Mouse (Mus musculus) heart, embryonic 10.5 days (tissue): Measurements from ENCODE around the gene Gpsm1. TPM values are rescaled to one million over a fixed set of nuclear protein-coding genes. Genes with fewer than 3 reads are reported as not detected.

Experiments used
- DNase-seq: peaks from one replicate; pipeline ENCODE4 v3.0.0-alpha.2; 2017; ENCODE audit warnings: low spot score
- H3K27ac ChIP-seq: fragments of 300-500 bp; sonication (generic); 2 replicates; pipeline ENCODE4 v1.5.1; 2016; ENCODE audit warnings: mild to moderate bottlenecking
- H3K27me3 ChIP-seq: fragments of 300-500 bp; sonication (generic); 2 replicates; pipeline ENCODE4 v1.6.1; 2016; ENCODE audit warnings: mild to moderate bottlenecking; ENCODE audit not compliant: poor library complexity, insufficient read depth, severe bottlenecking
- H3K36me3 ChIP-seq: fragments of 300-500 bp; sonication (generic); 2 replicates; pipeline ENCODE4 v1.6.1; 2016; ENCODE audit warnings: mild to moderate bottlenecking, moderate library complexity
- H3K4me1 ChIP-seq: fragments of 300-500 bp; sonication (generic); 2 replicates; pipeline ENCODE4 v1.6.1; 2016; ENCODE audit warnings: mild to moderate bottlenecking
- H3K4me3 ChIP-seq: fragments of 300-500 bp; sonication (generic); 2 replicates; pipeline ENCODE4 v1.5.1; 2016; ENCODE audit warnings: mild to moderate bottlenecking, moderate library complexity
- H3K9me3 ChIP-seq: fragments of 300-500 bp; sonication (generic); 2 replicates; pipeline ENCODE4 v1.6.1; 2016; ENCODE audit warnings: mild to moderate bottlenecking, moderate library complexity
- WGBS: fragments of 180-500 bp; shearing (Covaris S2); methylation state at CpG from one replicate; pipeline ENCODE4 v1.1.7; 2016; 5-methylcytosine and 5-hydroxymethylcytosine counted together
- polyA plus RNA-seq: library from polyadenylated mRNA; unstranded; fragments of >200 nt; fragmentation: Nextera tagmentation; extraction: Ambion mirVana; gene quantifications from 2 replicates; pipeline ENCODE4 v1.2.1, GENCODE M21; 2016

Gpsm1 gene
- polyA plus RNA-seq, 1 experiment from 2014 or later, result 53.9 TPM

DNA sequence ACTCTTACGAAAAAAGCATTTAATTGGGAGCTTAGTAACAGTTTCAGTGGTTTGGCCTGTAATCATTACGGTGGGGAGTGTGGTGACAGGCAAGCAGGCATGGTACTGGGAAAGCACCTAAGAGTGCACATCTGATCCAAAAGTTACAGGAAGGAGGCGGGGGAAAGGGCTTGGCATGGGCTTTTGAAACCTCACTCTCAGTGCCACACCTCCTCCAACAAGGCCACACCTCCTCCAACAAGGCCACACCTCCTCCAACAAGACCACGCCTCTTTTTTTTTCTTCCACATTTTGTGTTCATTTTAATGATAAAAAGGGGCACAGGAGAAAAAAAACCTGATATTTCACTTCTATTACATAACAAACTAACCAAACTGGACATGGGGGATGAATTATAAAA, 12.5 kb downstream of the Gpsm1 start:
- Histone ChIP-seq H3K4me3 (no peak overlapping the region), H3K27ac (no peak overlapping the region), H3K4me1 (peaks cover 23% of the 10 kb centered on the region), H3K9me3 (no peaks in the 10 kb centered on the region), H3K36me3 (peaks cover 85% of the 10 kb centered on the region), H3K27me3 (no peaks in the 10 kb centered on the region)
- 90% methylated on average over 4 of the region's 4 CpGs for WGBS
- DNase-seq, result no peak

DNA sequence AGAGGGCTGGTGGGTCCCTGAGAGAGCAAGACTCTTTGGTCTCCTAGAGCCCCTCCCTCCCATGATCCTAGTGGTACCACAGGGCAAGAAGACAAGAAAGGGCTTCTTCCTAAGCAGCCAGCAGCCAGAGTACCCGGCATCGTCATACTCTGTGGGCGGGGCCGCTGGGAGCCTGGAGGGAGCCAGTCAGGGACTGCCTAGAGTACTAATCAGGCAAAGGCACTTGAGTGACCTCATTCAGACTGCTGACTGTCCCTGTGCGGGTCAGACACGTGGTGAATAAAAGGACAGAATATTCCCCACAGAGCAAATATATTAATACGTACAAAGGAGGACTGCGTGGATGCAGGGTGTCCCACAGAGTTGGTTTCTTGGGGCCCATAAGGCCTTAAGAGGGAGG, 14.1 kb downstream of the Gpsm1 start:
- Histone ChIP-seq H3K36me3 (peaks cover 71% of the 10 kb centered on the region), H3K4me3 (no peak overlapping the region), H3K9me3 (no peaks in the 10 kb centered on the region), H3K27ac (peak overlapping the region; percentile 72), H3K4me1 (peaks cover 23% of the 10 kb centered on the region), H3K27me3 (no peaks in the 10 kb centered on the region)
- DNase-seq, result peak; percentile 91
- 48% methylated on average over 8 of the region's 8 CpGs for WGBS

GRCm38 (mm10) chr2:26330056-26330468, 14.7 kb downstream of the Gpsm1 start:
- H3K9me3 ChIP-seq, result no peaks in the 10 kb centered on the region
- H3K36me3 ChIP-seq, result peaks cover 65% of the 10 kb centered on the region
- no peaks in the 10 kb centered on the region for H3K27me3 ChIP-seq
- peak overlapping the region; percentile 72 for H3K27ac ChIP-seq
- WGBS, result 90% methylated on average over 4 of the region's 4 CpGs
- peaks cover 22% of the 10 kb centered on the region for H3K4me1 ChIP-seq
- H3K4me3 ChIP-seq, result no peak overlapping the region
- no peak for DNase-seq

GRCm38 (mm10) chr2:26330702-26331101, 15.4 kb downstream of the Gpsm1 start:
- DNase-seq, result no peak
- Histone ChIP-seq H3K36me3 (peaks cover 58% of the 10 kb centered on the region), H3K9me3 (no peaks in the 10 kb centered on the region), H3K27ac (no peak overlapping the region), H3K4me3 (no peak overlapping the region), H3K27me3 (no peaks in the 10 kb centered on the region), H3K4me1 (peaks cover 16% of the 10 kb centered on the region)
- WGBS, result 75% methylated on average over 6 of the region's 6 CpGs

DNA sequence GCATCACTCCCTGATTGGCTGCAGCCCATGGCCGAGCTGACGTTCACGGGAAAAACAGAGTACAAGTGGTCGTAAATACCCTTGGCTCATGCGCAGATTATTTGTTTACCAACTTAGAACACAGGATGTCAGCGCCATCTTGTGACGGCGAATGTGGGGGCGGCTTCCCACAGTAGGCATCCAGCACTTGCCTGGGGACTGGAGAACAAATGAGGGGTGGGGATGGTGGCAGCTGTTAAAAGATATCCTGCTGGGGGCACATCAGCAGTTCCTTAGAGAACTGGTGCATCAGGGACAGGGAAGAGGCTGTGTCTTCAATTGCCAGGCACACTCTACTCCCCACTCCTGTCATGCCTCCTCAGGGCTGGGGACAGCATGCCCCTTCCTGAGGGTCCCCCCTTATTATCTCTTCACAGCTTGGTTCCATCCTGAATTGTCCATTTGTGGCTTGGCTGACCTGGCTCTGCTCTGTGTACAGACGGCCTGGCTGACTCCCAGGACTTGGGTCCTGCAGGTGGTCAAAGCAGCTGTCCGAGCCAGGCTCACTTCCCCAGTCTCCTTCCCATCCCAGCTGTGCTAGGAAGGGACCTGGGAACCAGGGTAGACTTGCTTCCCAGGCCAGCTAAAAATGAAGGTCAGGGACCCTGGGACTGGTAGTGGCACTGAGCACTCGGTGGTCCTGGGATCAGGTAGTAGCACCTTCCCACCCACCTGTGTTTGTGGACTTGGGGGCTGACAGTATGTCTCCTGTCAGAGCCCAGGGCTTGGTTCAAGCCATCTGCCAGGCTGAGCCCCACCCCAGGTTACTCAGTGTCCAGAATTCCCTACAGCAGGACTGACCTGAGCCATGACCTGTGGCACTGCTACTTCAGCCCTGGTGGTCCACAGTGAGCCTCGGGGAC, 23.2 kb downstream of the Gpsm1 start:
- H3K4me1 ChIP-seq, result peaks cover 43% of the 10 kb centered on the region

DNA sequence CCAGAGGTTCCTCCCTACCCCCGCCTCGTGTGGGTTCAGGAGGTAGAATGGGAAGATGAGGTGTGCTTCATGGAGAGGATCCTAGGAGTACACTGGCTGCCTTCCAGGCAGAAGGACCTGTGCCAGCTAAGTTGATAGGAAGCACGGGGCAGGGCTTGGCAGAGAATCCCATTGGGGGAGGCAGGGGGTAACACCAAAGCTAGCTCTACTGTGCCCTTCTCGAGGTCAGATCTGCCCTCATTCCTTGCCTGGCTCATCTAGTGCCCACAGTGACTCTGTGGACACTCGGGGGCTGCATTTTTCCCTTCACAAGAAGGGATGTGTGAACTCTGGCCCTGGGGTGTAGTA, 23.9 kb downstream of the Gpsm1 start:
- H3K36me3 ChIP-seq, result peaks cover 53% of the 10 kb centered on the region
- WGBS, result 84% methylated on average over 5 of the region's 5 CpGs

More for the DNA sequence above, 23.2 kb downstream of the Gpsm1 start:
- Histone ChIP-seq H3K4me3 (no peak overlapping the region), H3K36me3 (peaks cover 48% of the 10 kb centered on the region), H3K27ac (no peak overlapping the region), H3K27me3 (no peaks in the 10 kb centered on the region), H3K9me3 (no peaks in the 10 kb centered on the region)
- 87% methylated on average over 10 of the region's 13 CpGs for whole genome bisulfite sequencing
- DNase-seq, result no peak

GRCm38 (mm10) chr2:26341510-26341981, 26.2 kb downstream of the Gpsm1 start:
- 37% methylated on average over 2 of the region's 2 CpGs for WGBS
- Histone ChIP-seq H3K4me3 (peak overlapping the region; percentile 35), H3K9me3 (no peaks in the 10 kb centered on the region), H3K36me3 (peaks cover 76% of the 10 kb centered on the region), H3K27ac (peak overlapping the region; percentile 86), H3K4me1 (peaks cover 48% of the 10 kb centered on the region), H3K27me3 (no peaks in the 10 kb centered on the region)
- DNase-seq, result no peak

More for the DNA sequence above, 23.9 kb downstream of the Gpsm1 start:
- Histone ChIP-seq H3K27ac (no peak overlapping the region), H3K9me3 (no peaks in the 10 kb centered on the region), H3K4me1 (peaks cover 47% of the 10 kb centered on the region), H3K4me3 (no peak overlapping the region), H3K27me3 (no peaks in the 10 kb centered on the region)
- DNase-seq, result no peak

DNA sequence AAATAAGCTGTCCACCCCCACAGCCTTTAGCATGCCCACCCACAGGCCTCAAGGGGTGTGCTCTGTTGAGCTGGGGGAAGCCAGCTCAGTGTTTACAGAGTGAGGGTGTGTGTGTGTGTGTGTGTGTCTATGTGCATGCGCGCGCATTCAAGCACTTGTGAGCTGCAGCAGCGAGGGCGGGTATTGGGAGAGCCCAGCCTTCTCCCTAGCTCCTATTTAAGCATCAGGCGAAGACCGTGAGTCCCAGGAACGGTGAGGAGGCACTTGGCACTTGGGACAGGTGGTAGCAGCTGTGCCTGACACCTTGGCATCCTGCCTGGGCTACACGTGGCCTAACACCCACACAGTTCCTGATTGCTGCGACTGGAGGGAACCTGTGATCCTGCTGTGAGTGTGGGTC, 26.7 kb downstream of the Gpsm1 start:
- DNase-seq, result no peak
- peaks cover 51% of the 10 kb centered on the region for H3K4me1 ChIP-seq
- no peaks in the 10 kb centered on the region for H3K9me3 ChIP-seq
- no peaks in the 10 kb centered on the region for H3K27me3 ChIP-seq
- 65% methylated on average over 10 of the region's 10 CpGs for WGBS
- peak overlapping the region; percentile 35; the same call in 1 of the 2 replicates for H3K4me3 ChIP-seq
- peak overlapping the region; percentile 86 for H3K27ac ChIP-seq
- H3K36me3 ChIP-seq, result peaks cover 81% of the 10 kb centered on the region

GRCm38 (mm10) chr2:26342609-26343490, 27.5 kb downstream of the Gpsm1 start:
- Histone ChIP-seq H3K27ac (peak overlapping the region; percentile 86), H3K4me3 (0 out of 2 replicates have a peak overlapping the region, but pooled peaks have one; percentile 35), H3K9me3 (no peaks in the 10 kb centered on the region), H3K36me3 (peaks cover 89% of the 10 kb centered on the region), H3K4me1 (peaks cover 55% of the 10 kb centered on the region), H3K27me3 (no peaks in the 10 kb centered on the region)
- no peak for DNase-seq
- 60% methylated on average over 11 of the region's 11 CpGs for WGBS

DNA sequence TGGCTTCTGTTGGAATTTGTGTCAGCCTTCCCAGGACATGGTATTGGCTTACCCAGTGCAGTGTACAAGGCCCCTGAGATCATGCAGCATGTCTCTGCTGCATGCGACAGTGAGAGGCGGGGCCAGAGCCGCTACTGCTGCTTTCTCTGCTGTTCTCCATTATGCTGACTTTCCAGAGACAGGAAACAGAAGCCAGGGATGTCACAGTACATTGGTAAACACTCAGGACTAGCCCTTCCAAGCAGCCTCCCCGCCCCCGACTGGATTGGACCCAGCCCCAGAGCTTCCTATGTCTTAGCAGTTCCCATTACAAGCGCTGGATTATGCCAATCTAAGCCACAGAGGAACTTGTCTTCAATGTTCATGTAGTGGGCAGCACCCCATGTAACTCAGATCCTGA, 32.9 kb downstream of the Gpsm1 start:
- no peaks in the 10 kb centered on the region for H3K27me3 ChIP-seq
- H3K4me1 ChIP-seq, result peaks cover 42% of the 10 kb centered on the region
- peak overlapping the region; percentile 48 for H3K27ac ChIP-seq
- peaks cover 71% of the 10 kb centered on the region for H3K36me3 ChIP-seq
- H3K4me3 ChIP-seq, result no peak overlapping the region; the same call in 1 of the 2 replicates
- 65% methylated on average over 6 of the region's 6 CpGs for WGBS
- H3K9me3 ChIP-seq, result no peaks in the 10 kb centered on the region
- DNase-seq, result no peak

- 3% methylated on average over 62 of the region's 62 CpGs for WGBS
- peak within 1 kb of the TSS; percentile 97 for H3K27ac ChIP-seq
- no peaks in the 10 kb centered on the region for H3K9me3 ChIP-seq
- DNase-seq, result peak; percentile 94
- H3K4me1 ChIP-seq, result peaks cover 36% of the 10 kb centered on the region
- peak within 1 kb of the TSS; percentile 86 for H3K4me3 ChIP-seq
- H3K36me3 ChIP-seq, result peaks cover 39% of the 10 kb centered on the region
- H3K27me3 ChIP-seq, result no peaks in the 10 kb centered on the region
These were observed 36.3 kb downstream of the Gpsm1 start, which contains the start of gene Dnlz for GRCm38 (mm10) chr2:26351358-26352290. Dnlz (minus strand) TSS chr2:26352110.
